Mouse (Mus musculus) liver, embryonic 14.5 days (tissue): ENCODE measurements around the gene Spata32.

Experiments used
- CTCF ChIP-seq: IDR thresholded peaks from 2 replicates; pipeline ENCODE4 v1.5.1; 2016; ENCODE audit warnings: antibody characterized with exemption, low read depth, control low read depth
- EP300 ChIP-seq: IDR thresholded peaks from 2 replicates; pipeline ENCODE4 v1.6.1; 2016; ENCODE audit warnings: antibody characterized with exemption, low read depth

DNA sequence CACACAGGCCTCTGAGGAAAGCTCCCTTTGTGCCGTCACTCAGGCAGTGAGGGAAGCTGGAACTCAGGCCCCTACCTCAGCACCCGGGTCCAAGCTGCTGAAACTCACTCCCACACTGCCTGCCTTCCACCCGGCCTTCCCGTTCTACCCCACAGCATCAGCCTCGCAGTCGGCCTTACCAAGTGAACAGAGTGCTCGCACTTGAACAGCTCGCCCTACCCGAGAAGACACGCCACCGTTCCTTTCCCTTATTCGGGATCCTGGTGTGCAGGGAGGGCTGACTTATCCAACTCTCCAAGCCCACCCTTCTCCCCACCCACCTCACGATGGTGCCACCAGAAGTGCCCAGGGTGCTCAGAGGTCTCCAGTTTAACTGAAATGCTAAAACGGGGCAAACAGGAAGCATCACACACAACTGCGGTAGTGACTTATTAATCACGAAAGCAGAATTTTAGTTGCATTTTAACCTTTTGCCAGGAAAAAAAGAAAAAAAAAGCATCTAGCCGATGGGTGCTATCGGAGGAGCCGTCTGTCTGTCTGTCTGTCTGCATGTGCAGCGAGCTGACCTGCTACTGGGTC is 46.3 kb upstream of the Spata32 start:
- TF ChIP-seq CTCF: no peak
- no peak for TF ChIP-seq EP300
